Mouse (Mus musculus) urinary bladder, adult 18-20 months (tissue): Measurements from ENCODE around the gene Tnik.

Source experiments
- DNase-seq, 2 experiments: peaks; one replicate each; pipeline ENCODE4 v3.0.0; 2022; ENCODE audit warnings: low spot score in 2 of 2, mixed read lengths in 2 of 2

The Tnik gene

DNA sequence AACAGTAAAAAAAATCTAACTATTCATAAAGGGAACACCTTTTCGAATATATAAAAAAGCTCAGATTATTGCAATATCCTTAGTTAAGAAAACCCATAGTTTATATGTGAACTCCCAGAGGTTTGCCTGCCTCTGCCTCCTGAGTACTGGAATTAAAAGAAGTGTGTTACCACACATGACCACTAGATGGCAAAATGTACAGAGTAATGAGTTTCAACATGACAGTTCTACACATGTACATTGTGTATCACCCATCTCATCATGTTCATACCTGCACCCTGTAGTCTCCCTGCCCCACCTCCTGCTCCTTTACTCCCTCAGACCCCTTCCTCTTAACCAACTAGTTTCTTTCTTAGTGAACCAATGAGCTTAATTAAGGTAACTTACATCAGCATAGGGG, 446.7 kb downstream of the Tnik start:
- no peak for DNase-seq

DNA sequence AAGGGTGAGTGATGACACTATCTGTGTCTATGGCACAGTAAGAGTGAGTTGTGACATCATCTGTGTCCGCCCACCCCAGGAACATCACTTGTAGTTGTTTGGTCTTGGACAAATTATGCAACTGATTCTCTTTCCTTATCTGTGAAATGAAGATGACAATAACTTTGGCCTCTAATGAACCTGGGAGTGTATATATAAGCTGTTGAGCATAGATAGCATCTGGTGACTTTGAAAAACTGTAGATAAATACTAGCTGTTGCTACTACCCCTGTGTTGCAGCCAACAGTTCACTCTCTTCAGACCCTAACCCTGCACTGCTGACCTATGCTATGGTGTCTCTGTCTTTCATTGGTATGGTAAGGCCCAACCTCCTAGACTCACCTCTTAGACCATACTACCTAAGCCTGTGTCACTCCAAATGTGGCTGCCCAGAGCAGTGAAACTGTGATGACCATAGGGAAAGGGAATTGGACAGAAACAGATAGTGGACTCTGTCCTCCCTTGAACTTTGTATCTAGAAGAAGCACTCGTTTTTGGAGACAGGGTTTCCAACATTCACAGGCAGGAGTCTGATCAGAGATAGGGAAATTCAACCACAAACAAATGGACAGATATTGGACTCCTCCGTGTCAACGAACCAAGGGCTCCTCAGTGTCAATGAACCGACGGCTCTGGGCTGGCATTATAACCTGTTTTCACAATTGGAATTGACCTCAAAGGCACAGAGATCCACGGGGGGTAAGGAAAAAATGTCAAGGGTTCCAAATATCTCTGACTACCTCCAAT, 451.1 kb downstream of the Tnik start:
- no peak for DNase-seq

- no peak for DNase-seq
Observed at GRCm38 (mm10) chr3:28718521-28718920, 455.5 kb downstream of the Tnik start.

GRCm38 (mm10) chr3:28721218-28721617, 458.2 kb downstream of the Tnik start:
- no peak for DNase-seq

GRCm38 (mm10) chr3:28721838-28722237, 458.8 kb downstream of the Tnik start:
- peak; percentile 10 to 16 for DNase-seq

- no peak for DNase-seq
Observed at GRCm38 (mm10) chr3:28722531-28722930, 459.5 kb downstream of the Tnik start.

- no peak for DNase-seq
Observed at GRCm38 (mm10) chr3:28723534-28723933, 460.5 kb downstream of the Tnik start.

- DNase-seq, result no peak
Observed at GRCm38 (mm10) chr3:28725203-28725602, 462.2 kb downstream of the Tnik start.
